Mouse (Mus musculus) CD4-positive, CD25-positive, alpha-beta regulatory T cell, adult 4 months (primary cell): ENCODE data around the gene Cpb2. TPM values are rescaled to one million over a fixed set of nuclear protein-coding genes. Genes with fewer than 3 reads are reported as not detected.

Experiments
- polyA plus RNA-seq, 2 experiments: library from polyadenylated mRNA; unstranded; fragments of 100-300 nt; shearing (Covaris generic); gene quantifications; one replicate each; pipeline ENCODE4 v1.2.1; 2017

The Cpb2 gene
- polyA plus RNA-seq, 2 experiments from 2014 or later, result not detected

Other genes with a start within 250 kb of the Cpb2 start
- gene Rubcnl, start 226.3 kb upstream of the Cpb2 start, polyA plus RNA-seq, result 1 to 10 TPM in 1 of 2 experiments, under 1 TPM in 1; 0.51 to 1.3 TPM
- gene Lrrc63, start 111.4 kb upstream of the Cpb2 start, polyA plus RNA-seq, result not detected
- 1,000 to 10,000 TPM; 1,290 to 1,712 TPM for gene Lcp1, start 111.2 kb upstream of the Cpb2 start, polyA plus RNA-seq
- gene Zc3h13, start 42.1 kb downstream of the Cpb2 start, polyA plus RNA-seq, result 10 to 100 TPM; 21.7 to 23.9 TPM
- gene Siah3, start 213.7 kb downstream of the Cpb2 start, polyA plus RNA-seq, result under 1 TPM in 1 of 2 experiments, not detected in 1; 0.47 TPM